Mouse (Mus musculus) cerebellum, postnatal 36 days (tissue): ENCODE measurements at regions not wholly inside any gene's neighbourhood (a gene's known extent, or its start where the extent isn't known, plus 50 kb on each side); places are given as distances from the start of the nearest gene placed in this dataset.

Source experiments
- DNase-seq, 2 experiments: peaks; one replicate each; pipeline ENCODE4 v3.0.0; 2021 to 2022; ENCODE audit warnings: mixed read lengths in 2 of 2

- DNase-seq = no peak
Measured at GRCm38 (mm10) chr15:96944741-96945140, 111.0 kb downstream of the Slc38a4 start.

- DNase-seq = no peak
Measured at GRCm38 (mm10) chr15:96942651-96943050, 113.1 kb downstream of the Slc38a4 start.

GRCm38 (mm10) chr15:96938406-96938805 is 117.3 kb downstream of the Slc38a4 start:
- DNase-seq = no peak

GRCm38 (mm10) chr15:96937623-96938022 is 118.1 kb downstream of the Slc38a4 start:
- no peak for DNase-seq

- peak; percentile 75 to 82 for DNase-seq
Measured at GRCm38 (mm10) chr15:96936705-96937346, 118.9 kb downstream of the Slc38a4 start.

GRCm38 (mm10) chr15:96936216-96936615 is 119.5 kb downstream of the Slc38a4 start:
- no peak for DNase-seq

GRCm38 (mm10) chr15:96933451-96933850 is 122.3 kb downstream of the Slc38a4 start:
- DNase-seq = no peak

- DNase-seq = no peak
Measured at GRCm38 (mm10) chr15:96930531-96930930, 125.2 kb downstream of the Slc38a4 start.

GRCm38 (mm10) chr15:96929788-96930187 is 126.0 kb downstream of the Slc38a4 start:
- no peak for DNase-seq

GRCm38 (mm10) chr15:96928692-96929091 is 127.1 kb downstream of the Slc38a4 start:
- no peak for DNase-seq

- DNase-seq = no peak
Measured at GRCm38 (mm10) chr15:96927674-96928073, 128.1 kb downstream of the Slc38a4 start.

GRCm38 (mm10) chr15:96926660-96927059 is 129.1 kb downstream of the Slc38a4 start:
- DNase-seq = no peak

- no peak for DNase-seq
Measured at GRCm38 (mm10) chr15:96916586-96916985, 139.2 kb downstream of the Slc38a4 start.

GRCm38 (mm10) chr15:96915544-96915943 is 140.2 kb downstream of the Slc38a4 start:
- no peak for DNase-seq

GRCm38 (mm10) chr15:96914988-96915387 is 140.8 kb downstream of the Slc38a4 start:
- no peak for DNase-seq

GRCm38 (mm10) chr15:96905520-96905919 is 150.2 kb downstream of the Slc38a4 start:
- no peak for DNase-seq

GRCm38 (mm10) chr15:96903461-96903860 is 152.3 kb downstream of the Slc38a4 start:
- no peak for DNase-seq

- no peak for DNase-seq
Measured at GRCm38 (mm10) chr15:96902781-96903180, 153.0 kb downstream of the Slc38a4 start.

- DNase-seq = no peak
Measured at GRCm38 (mm10) chr15:96901616-96902015, 154.1 kb downstream of the Slc38a4 start.

- no peak for DNase-seq
Measured at GRCm38 (mm10) chr15:96898285-96898684, 157.5 kb downstream of the Slc38a4 start.

GRCm38 (mm10) chr15:96884901-96885300 is 170.9 kb downstream of the Slc38a4 start:
- DNase-seq = no peak

- DNase-seq = no peak
Measured at GRCm38 (mm10) chr15:96883754-96884153, 172.0 kb downstream of the Slc38a4 start.

GRCm38 (mm10) chr15:96882211-96882610 is 173.5 kb downstream of the Slc38a4 start:
- no peak for DNase-seq

- DNase-seq = no peak
Measured at GRCm38 (mm10) chr15:96881519-96882170, 174.1 kb downstream of the Slc38a4 start.

- DNase-seq = no peak
Measured at GRCm38 (mm10) chr15:96880066-96880465, 175.7 kb downstream of the Slc38a4 start.
